Mouse (Mus musculus): ENCODE results near the gene Tfdp2.
A peak's percentile ranks its signal among the peaks of the same experiment; 100 is the strongest.
"Not testable (repeated sequence)": the region's sequence is repeated elsewhere in the genome, so short reads cannot be mapped to it uniquely, and the experiment has no call there.

Tfdp2 gene

DNA sequence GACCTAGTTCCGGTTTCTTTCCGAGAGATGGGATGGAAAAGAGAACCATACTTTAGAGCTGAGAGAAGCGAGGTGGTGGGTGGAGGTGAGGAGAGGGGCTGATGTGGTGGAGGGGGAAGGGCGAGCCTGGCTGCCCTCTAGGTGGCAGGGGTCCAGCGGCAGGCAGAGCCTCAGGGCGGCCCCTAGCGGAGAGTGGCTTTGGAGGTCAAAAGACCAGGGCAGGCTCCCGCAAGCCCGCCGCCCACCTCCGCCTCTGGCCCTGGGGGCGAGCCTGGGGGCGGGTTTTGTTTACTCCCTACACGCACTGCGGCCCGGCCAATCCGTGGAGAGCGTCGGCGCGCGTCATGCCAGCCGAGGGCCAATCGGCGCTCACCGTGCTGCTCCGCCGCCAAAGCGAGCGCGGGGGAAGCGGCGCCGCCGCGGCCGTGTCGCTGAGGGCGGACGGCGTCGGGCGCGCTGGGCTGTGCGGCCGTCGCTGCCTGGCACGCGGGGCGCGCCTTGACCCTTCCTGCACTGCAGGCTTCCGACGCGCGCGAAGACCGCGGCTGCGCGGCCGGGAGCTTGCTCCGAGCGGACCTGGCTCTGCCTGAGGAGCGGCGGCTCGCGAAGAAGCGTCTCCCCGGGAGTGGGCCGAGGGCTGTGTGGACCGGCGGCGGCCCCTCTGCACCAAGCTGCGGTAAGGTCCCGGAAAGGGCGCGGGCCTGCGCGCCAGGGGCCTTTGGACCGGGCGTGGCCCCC lies at the start of gene Tfdp2:
TSS of gene Tfdp2 (plus strand) at position 391 of the 738 bp plus-strand sequence.
- peak; percentile 93 for DNase-seq (ENCODE audit: low spot score)

DNA sequence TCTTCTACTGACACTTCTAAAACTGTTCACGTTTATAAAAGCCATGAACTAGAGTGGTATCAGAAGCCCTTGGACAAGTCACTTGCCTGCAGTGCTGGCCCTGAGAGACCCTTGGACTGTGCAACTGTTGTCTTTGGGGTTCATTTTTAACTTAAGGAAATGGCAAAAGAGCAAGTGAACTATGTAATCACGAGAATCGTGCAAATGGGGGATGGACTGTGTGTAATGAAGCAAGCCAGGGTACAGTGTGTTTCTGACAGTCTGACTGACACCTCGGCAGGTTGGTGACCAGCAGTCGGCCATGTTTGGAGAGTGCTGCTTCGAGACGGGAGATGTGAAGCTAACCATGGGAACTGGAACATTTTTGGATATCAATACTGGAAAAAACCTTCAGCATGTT lies 43.3 kb upstream of the Tfdp2 start:
- DNase-seq (ENCODE audit: low spot score) = peak; percentile 18

- DNase-seq (ENCODE audit: low spot score) = no peak
Observed at GRCm38 (mm10) chr9:96158431-96158830, 37.6 kb upstream of the Tfdp2 start.

GRCm38 (mm10) chr9:96159047-96159446 lies 37.0 kb upstream of the Tfdp2 start:
- no peak for DNase-seq (ENCODE audit: low spot score)

DNA sequence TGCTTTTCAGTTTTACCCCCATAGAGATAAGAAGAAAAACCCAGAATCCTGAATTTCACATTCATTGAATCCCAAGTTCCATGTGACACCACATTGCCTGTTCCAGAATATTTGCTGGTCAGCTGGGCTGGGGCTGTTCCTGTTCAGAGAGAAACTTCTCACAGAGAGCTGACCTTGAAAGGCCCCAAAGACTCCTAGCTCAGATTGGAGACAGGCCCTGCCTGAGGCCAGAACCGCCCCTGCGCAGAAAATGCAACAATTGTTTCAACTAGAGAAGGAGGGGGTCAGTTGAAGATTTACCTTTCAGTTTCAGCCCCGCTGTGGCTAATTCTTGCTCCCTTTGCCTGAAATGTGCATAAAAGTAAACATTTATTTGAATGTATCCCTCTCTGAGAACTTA lies 35.3 kb upstream of the Tfdp2 start:
- no peak for DNase-seq (ENCODE audit: low spot score)

DNA sequence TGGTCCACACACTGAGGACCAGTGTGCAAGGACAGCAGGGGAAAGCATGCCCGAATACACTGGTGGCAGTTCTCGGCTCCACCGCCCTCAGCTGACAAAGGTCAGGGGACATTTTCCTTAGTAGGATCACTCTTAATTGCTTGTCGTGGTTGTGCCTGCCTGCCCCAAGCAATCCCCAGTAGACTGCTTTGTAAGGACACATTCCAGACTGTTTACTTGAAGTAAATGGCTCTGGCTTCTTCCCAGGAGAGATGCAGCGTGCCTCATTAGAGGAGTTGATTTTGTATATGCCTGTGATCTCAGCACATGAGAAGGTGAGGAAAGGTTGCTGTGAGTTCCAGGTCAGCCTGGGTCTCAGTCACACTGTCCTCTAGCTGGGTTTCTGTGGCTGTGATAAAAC lies 33.7 kb upstream of the Tfdp2 start:
- no peak for DNase-seq (ENCODE audit: low spot score)

GRCm38 (mm10) chr9:96163443-96163842 lies 32.6 kb upstream of the Tfdp2 start:
- DNase-seq (ENCODE audit: low spot score) = no peak

GRCm38 (mm10) chr9:96163983-96164382 lies 32.1 kb upstream of the Tfdp2 start:
- DNase-seq (ENCODE audit: low spot score) = not testable (repeated sequence)

GRCm38 (mm10) chr9:96167168-96167585 lies 28.9 kb upstream of the Tfdp2 start:
- DNase-seq (ENCODE audit: low spot score) = peak; percentile 50

- no peak for DNase-seq (ENCODE audit: low spot score)
Observed at GRCm38 (mm10) chr9:96170600-96170999, 25.5 kb upstream of the Tfdp2 start.

DNA sequence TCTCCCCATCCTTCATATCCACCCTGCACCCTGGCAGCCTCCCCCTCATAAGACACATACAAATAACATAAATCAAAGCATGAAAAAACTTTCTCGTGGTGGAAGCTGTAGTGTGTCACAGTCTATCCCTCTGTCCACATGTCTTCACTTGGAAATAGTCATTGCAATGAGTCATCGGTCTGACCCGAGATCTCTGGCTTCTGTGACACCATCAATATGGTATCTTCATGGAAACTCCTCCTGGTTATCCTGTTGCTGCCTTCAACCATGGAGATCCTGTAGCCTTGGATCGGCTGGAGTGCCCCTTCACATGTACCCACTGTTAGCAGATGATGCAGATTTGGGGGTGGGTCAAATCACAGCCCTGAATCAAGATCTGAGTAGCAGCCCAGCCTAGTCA lies 11.2 kb upstream of the Tfdp2 start:
- no peak for DNase-seq (ENCODE audit: low spot score)

GRCm38 (mm10) chr9:96186701-96187100 lies 9.4 kb upstream of the Tfdp2 start:
- DNase-seq (ENCODE audit: low spot score) = no peak

DNA sequence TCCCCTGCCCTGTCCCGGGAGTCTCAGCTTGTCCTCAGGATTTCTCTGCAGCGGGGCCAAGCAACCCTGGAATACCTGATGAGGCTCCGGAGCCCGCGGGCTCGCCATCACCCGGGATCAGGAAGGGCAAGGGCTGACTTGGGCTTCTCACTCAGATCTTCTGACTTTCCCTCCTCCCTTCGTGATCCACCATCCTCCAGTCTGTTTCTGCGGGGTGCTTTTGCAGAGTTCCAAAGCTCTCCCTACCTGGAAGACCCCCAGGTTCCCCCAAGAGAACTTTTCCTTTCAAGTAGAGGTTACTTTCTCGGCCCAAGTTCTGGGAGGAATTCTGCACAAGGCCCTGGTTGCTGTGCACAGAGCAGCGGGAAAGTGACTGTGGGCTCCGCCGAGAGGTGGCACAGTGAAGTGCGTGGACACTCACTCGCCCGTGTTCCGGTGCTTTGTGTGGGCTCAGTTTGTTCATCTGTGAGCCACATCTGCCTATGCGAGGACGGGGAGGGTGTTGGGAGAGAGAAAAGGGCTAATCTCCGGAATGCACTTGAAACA lies 634 bp downstream of the Tfdp2 start:
- no peak for DNase-seq (ENCODE audit: low spot score)

DNA sequence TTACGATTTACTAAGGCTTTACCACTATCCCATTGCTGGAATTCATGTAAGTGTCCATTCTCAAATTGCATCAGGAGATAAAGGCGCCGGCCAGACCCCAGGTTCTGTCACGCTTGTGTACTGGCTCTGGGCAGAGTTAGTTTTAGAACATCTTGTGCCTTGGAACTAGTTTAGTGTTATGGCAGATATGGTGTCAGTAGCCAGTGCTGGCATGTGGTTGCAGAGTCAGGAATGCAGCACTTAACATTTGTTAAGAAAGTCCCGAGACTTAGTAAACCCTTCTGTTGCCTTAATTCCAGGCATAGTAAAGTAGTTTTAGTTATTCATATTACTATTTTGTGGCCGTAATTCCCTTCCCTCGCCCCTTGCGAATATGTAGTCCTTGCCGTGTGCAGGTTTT lies 1.7 kb downstream of the Tfdp2 start:
- no peak for DNase-seq (ENCODE audit: low spot score)

DNA sequence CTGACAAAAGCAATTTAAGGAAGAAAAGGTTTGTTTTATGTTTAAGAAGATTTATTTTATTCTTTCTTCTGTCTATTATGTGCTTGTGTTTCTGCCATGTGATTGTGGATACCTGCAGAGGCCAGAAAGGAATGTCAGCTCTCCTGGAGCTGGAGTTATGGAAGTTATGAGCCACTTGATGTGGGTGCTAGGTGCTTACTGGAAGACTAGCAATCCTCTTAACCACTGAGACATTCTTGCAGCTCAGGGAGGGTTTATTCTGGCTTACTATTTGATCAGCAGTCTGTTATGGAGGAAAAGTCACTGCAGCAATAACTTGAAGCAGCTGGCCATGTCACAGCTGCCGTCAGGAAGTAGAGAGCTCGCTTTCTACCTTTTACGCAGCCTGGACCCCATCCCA lies 7.6 kb downstream of the Tfdp2 start:
- DNase-seq (ENCODE audit: low spot score) = no peak

GRCm38 (mm10) chr9:96207428-96207827 lies 11.4 kb downstream of the Tfdp2 start:
- DNase-seq (ENCODE audit: low spot score) = no peak

GRCm38 (mm10) chr9:96213036-96213645 lies 17.1 kb downstream of the Tfdp2 start:
- DNase-seq (ENCODE audit: low spot score) = no peak

- DNase-seq (ENCODE audit: low spot score) = no peak
Observed at GRCm38 (mm10) chr9:96214171-96214570, 18.1 kb downstream of the Tfdp2 start.

DNA sequence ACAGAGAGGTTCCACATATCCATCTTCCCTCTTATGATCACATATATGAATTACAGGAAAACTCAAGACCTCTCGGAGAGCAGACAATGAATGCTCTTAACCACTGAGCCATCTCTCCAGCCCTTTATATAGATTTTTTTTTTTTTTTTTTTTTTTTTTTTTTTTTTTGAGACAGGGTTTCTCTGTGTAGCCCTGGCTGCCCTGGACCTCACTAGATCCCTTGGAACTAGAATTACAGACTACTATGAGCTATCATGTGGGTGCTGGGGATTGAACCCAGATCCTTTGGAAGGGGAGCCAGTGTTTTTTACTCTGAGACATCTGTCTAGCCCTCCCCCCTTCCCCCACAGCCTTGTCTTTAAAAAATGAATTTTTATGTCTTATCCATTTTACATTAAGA lies 21.2 kb downstream of the Tfdp2 start:
- no peak for DNase-seq (ENCODE audit: low spot score)

DNA sequence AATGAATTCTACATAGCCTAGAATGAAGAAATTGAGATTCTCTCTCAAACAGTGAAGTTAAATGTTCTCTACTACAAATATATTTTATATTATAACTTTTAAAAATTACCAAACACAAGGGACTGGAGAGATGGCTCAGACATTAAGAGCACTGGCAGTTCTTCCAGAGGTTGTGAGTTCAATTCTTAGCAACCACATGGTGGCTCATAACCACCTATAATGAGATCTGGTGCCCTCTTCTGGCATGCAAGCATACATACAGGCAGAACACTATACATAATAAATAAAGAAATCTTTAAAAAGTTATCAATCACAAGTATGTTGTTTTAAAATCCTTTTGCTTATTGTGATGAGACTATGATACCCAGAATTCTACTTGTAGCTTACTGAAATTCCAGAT lies 21.7 kb downstream of the Tfdp2 start:
- DNase-seq (ENCODE audit: low spot score) = no peak

DNA sequence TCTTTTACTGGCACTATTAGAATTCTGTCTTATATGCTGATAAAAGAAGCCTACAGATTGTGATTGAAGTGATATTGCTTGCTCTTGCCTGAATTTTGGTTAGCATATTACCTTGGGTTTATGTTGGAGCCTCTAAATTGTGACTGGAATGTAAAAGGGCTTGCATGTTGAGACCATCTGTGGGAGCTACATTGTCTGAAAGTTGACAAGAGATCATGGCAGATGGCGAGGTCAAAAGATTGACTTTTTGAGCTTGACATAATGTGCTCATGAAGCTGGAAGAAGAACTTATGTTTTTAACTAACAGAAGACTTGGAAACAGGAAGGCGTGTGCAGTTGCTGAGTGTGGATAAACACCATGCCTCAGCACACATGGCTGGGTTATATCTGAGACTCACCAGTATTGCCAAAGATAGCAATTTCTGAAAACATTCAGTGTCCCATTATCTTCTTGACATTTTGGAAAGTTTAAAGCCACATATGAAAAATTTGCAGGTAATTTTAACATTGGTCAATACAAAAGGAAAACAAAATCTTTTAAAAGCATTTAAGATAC lies 23.1 kb downstream of the Tfdp2 start:
- DNase-seq (ENCODE audit: low spot score) = no peak

DNA sequence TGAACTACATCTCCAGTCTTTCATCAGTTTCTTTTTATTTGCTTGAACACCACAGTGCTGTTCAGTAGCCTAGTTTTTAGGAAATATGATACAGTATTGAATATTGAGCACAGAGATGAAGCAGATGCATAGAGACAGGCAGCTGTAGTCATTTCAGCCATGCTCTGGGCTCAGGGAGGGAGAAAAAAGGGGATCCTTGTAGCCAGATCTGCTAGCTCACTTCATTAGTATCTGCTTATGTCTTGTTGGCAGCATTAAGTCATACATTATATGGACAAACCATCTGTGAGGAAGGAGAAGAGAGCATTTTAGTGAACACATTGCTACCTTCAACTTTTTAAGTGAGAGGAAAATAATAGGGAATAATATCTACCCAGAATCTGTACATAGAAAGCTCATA lies 24.3 kb downstream of the Tfdp2 start:
- DNase-seq (ENCODE audit: low spot score) = no peak

DNA sequence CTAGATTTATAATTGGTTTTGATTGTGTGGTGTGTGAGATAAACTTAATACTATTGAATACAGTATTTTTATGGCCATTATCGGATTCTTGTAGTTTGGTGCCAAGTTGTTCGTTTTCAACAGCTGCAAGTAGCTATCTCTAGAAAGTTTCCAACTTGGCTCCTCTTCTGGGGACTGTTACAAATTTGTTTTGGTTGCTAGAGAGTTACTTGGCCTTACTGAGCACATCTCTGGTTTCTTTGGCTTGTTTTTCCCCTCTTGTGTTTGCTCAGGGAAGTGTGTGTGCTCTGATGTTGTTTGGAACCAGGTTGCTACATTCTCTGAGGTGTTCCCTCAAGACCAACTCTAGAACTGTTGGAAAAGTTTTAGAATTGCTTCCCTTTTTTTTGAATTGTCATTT lies 27.2 kb downstream of the Tfdp2 start:
- DNase-seq (ENCODE audit: low spot score) = no peak
